Mouse (Mus musculus): ENCODE results near the gene Shisa8. TPM values are rescaled to one million over a fixed set of nuclear protein-coding genes. Genes with fewer than 3 reads are reported as not detected.
A peak's percentile ranks its signal among the peaks of the same experiment; 100 is the strongest.

Shisa8 gene
- polyA plus RNA-seq, 1 experiment from 2014 or later: 0.46 TPM

- Histone ChIP-seq H3K9ac (ENCODE audit: low read length) (peak within 1 kb of the TSS; percentile 49), H3K9me3 (ENCODE audit: control insufficient read depth, low read length) (no peaks in the 10 kb centered on the region), H3K27ac (ENCODE audit: low read depth, low read length) (peak within 1 kb of the TSS; percentile 73; the same call in 1 of the 2 replicates), H3K27me3 (ENCODE audit: control insufficient read depth, insufficient read depth, low read length) (no peaks in the 10 kb centered on the region), H3K4me3 (ENCODE audit: low read depth, low read length) (peak within 1 kb of the TSS; percentile 67), H3K4me1 (ENCODE audit: control insufficient read depth, insufficient read depth, low read length) (peaks cover 2% of the 10 kb centered on the region; the same call in 1 of the 2 replicates), H3K4me2 (ENCODE audit: low read depth) (peak within 1 kb of the TSS; percentile 56), H3K36me3 (ENCODE audit: control insufficient read depth, insufficient read depth, low read length) (no peaks in the 10 kb centered on the region; the same call in 1 of the 2 replicates)
- peak; percentile 98 for ATAC-seq (ENCODE audit: insufficient read depth, low FRiP score, low TSS enrichment)
- DNase-seq (ENCODE audit: low spot score): peak; percentile 94
- under 1% methylated on average over 65 of the region's 65 CpGs for WGBS
Observed at GRCm38 (mm10) chr15:82244115-82244804, 31.6 kb upstream of the Shisa8 start, which contains the start of gene Cenpm. Gene Cenpm, minus strand, starts transcription at chr15:82244748.

GRCm38 (mm10) chr15:82243742-82244114, 31.1 kb upstream of the Shisa8 start:
- Histone ChIP-seq H3K4me3 (ENCODE audit: low read depth, low read length) (peak overlapping the region; percentile 67), H3K27me3 (ENCODE audit: control insufficient read depth, insufficient read depth, low read length) (no peaks in the 10 kb centered on the region), H3K9me3 (ENCODE audit: control insufficient read depth, low read length) (no peaks in the 10 kb centered on the region), H3K27ac (ENCODE audit: low read depth, low read length) (no peak overlapping the region), H3K9ac (ENCODE audit: low read length) (peak overlapping the region; percentile 49), H3K36me3 (ENCODE audit: control insufficient read depth, insufficient read depth, low read length) (no peaks in the 10 kb centered on the region; the same call in 1 of the 2 replicates), H3K4me2 (ENCODE audit: low read depth) (peak overlapping the region; percentile 56), H3K4me1 (ENCODE audit: control insufficient read depth, insufficient read depth, low read length) (peaks cover 2% of the 10 kb centered on the region; the same call in 1 of the 2 replicates)
- 6% methylated on average over 12 of the region's 12 CpGs for WGBS
- no peak for DNase-seq (ENCODE audit: low spot score)
- no peak for ATAC-seq (ENCODE audit: insufficient read depth, low FRiP score, low TSS enrichment)

DNA sequence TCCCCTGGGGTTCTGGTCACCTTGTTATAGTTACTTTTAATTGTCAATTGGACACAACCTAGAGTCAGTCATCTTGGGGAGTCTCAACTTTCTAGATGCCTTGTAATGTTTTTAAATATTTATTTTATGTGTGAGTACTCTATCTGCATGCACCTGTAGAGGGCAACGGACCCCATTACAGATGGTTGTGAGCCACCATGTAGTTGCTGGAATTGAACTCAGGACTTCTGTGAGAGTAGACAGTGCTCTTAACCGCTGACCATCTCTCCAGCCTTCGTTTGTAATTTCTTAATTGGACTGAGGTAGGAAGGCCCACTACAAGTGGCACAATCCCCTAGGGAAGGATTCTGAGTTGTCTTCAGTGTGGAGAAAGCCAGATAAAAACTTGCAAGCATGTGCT, 30.7 kb upstream of the Shisa8 start:
- Histone ChIP-seq H3K9me3 (ENCODE audit: control insufficient read depth, low read length) (no peaks in the 10 kb centered on the region), H3K27me3 (ENCODE audit: control insufficient read depth, insufficient read depth, low read length) (no peaks in the 10 kb centered on the region), H3K27ac (ENCODE audit: low read depth, low read length) (no peak overlapping the region), H3K4me2 (ENCODE audit: low read depth) (peak overlapping the region; percentile 56), H3K4me1 (ENCODE audit: control insufficient read depth, insufficient read depth, low read length) (peaks cover 2% of the 10 kb centered on the region; the same call in 1 of the 2 replicates), H3K9ac (ENCODE audit: low read length) (0 out of 2 replicates have a peak overlapping the region, but pooled peaks have one; percentile 49), H3K4me3 (ENCODE audit: low read depth, low read length) (peak overlapping the region; percentile 67), H3K36me3 (ENCODE audit: control insufficient read depth, insufficient read depth, low read length) (no peaks in the 10 kb centered on the region; the same call in 1 of the 2 replicates)
- WGBS: 80% methylated on average over 3 of the region's 3 CpGs
- ATAC-seq (ENCODE audit: insufficient read depth, low FRiP score, low TSS enrichment): no peak
- DNase-seq (ENCODE audit: low spot score): no peak

DNA sequence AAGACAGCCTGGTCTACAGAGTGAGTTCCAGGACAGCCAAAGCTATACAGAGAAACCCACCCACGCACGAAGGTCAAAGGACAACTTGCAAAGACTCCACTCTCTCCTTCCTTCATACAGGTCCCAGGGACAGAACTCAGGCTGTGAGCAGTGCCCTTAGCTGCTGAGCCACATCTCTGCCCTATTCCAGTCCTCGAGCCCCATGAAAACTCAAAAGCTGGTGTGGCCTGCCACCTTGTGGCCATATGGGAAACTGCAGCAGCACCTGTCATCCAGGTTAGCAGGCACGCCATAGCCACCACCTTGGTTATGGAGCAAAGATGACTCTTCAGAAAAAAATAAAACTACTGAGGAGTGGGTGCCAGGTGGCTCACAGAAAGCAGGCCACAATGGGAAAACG, 23.9 kb upstream of the Shisa8 start:
- Histone ChIP-seq H3K36me3 (ENCODE audit: control insufficient read depth, insufficient read depth, low read length) (no peaks in the 10 kb centered on the region; the same call in 1 of the 2 replicates), H3K9ac (ENCODE audit: low read length) (no peak overlapping the region), H3K4me1 (ENCODE audit: control insufficient read depth, insufficient read depth, low read length) (no peaks in the 10 kb centered on the region), H3K4me2 (ENCODE audit: low read depth) (no peak overlapping the region), H3K4me3 (ENCODE audit: low read depth, low read length) (no peak overlapping the region), H3K9me3 (ENCODE audit: control insufficient read depth, low read length) (no peaks in the 10 kb centered on the region), H3K27me3 (ENCODE audit: control insufficient read depth, insufficient read depth, low read length) (no peaks in the 10 kb centered on the region), H3K27ac (ENCODE audit: low read depth, low read length) (no peak overlapping the region)
- WGBS: 20% methylated on average over 5 of the region's 5 CpGs
- DNase-seq (ENCODE audit: low spot score) (peak; percentile 80), ATAC-seq (ENCODE audit: insufficient read depth, low FRiP score, low TSS enrichment) (0 out of 2 replicates have a peak, but pooled peaks have one; percentile 41)

DNA sequence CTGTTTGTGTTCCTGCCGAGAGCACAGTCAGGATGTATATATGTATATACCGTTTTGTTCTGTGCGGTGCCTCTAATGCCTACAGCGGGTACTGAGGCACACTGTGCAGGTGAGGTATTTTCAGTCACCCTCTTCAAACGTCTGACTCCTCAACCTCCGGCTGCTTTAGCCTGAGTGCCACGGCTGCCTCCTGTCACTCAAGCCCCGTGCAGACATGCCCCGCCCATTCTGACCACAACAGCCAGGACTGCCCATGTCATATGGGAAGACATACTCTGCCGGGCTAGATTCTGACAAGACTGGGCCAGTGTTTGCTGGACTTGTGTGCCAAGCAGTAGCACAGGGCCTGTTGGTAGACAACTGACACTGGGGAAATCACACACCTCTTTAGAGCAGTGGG, 23.0 kb upstream of the Shisa8 start:
- H3K27me3 ChIP-seq (ENCODE audit: control insufficient read depth, insufficient read depth, low read length): no peaks in the 10 kb centered on the region
- ATAC-seq (ENCODE audit: insufficient read depth, low FRiP score, low TSS enrichment) (no peak), DNase-seq (ENCODE audit: low spot score) (no peak)
- H3K9me3 ChIP-seq (ENCODE audit: control insufficient read depth, low read length): no peaks in the 10 kb centered on the region
- no peak overlapping the region for H3K4me2 ChIP-seq (ENCODE audit: low read depth)
- WGBS: 81% methylated on average over 10 of the region's 10 CpGs
- H3K9ac ChIP-seq (ENCODE audit: low read length): no peak overlapping the region
- H3K27ac ChIP-seq (ENCODE audit: low read depth, low read length): no peak overlapping the region
- no peaks in the 10 kb centered on the region; the same call in 1 of the 2 replicates for H3K36me3 ChIP-seq (ENCODE audit: control insufficient read depth, insufficient read depth, low read length)
- H3K4me1 ChIP-seq (ENCODE audit: control insufficient read depth, insufficient read depth, low read length): no peaks in the 10 kb centered on the region
- no peak overlapping the region for H3K4me3 ChIP-seq (ENCODE audit: low read depth, low read length)

GRCm38 (mm10) chr15:82232651-82233050, 20.0 kb upstream of the Shisa8 start:
- Histone ChIP-seq H3K27me3 (ENCODE audit: control insufficient read depth, insufficient read depth, low read length) (no peaks in the 10 kb centered on the region), H3K9ac (ENCODE audit: low read length) (no peak overlapping the region), H3K4me3 (ENCODE audit: low read depth, low read length) (no peak overlapping the region), H3K4me1 (ENCODE audit: control insufficient read depth, insufficient read depth, low read length) (no peaks in the 10 kb centered on the region), H3K36me3 (ENCODE audit: control insufficient read depth, insufficient read depth, low read length) (no peaks in the 10 kb centered on the region), H3K27ac (ENCODE audit: low read depth, low read length) (no peak overlapping the region), H3K9me3 (ENCODE audit: control insufficient read depth, low read length) (no peaks in the 10 kb centered on the region), H3K4me2 (ENCODE audit: low read depth) (no peak overlapping the region)
- ATAC-seq (ENCODE audit: insufficient read depth, low FRiP score, low TSS enrichment) (no peak), DNase-seq (ENCODE audit: low spot score) (no peak)
- 73% methylated on average over 4 of the region's 4 CpGs for WGBS

DNA sequence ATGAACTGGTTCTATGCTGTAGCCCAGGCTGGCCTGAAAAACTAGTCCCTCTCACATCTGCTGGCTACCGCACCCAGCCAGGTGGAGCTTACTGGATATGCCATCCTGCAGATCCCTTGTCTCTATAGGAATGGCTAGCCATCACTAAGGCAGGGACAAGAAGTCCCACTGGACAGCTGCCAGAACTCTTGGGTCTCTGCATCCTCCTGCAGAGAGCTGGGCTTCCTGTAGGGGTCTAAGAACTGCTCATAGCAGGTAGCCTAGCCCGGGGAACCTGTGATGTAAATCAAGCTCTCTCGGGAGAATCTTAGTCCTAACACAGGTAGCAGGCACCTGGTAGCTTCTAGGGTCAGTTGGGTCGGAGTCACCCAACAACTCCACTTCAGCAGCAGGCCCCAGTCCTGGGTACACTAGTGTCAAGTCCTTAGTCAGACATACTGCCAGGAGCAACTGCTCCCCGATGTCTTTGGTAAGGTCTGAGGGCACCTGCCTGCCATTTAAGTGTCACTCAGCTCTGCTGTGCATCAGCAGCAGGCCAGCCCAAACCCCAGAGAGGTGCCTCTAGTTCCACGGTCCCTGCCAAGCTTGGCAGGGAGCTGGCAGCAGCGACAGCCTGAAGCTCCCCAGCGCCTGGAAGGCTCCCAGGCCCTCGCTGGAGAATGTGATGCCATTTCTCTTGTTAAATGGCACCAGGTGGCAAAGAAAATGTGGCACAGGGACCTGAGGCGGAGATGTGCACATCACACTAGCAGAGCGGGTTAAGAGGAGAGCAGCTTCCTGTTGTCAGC, 19.2 kb upstream of the Shisa8 start:
- Histone ChIP-seq H3K4me1 (ENCODE audit: control insufficient read depth, insufficient read depth, low read length) (no peaks in the 10 kb centered on the region), H3K36me3 (ENCODE audit: control insufficient read depth, insufficient read depth, low read length) (no peaks in the 10 kb centered on the region), H3K27ac (ENCODE audit: low read depth, low read length) (no peak overlapping the region), H3K4me3 (ENCODE audit: low read depth, low read length) (no peak overlapping the region), H3K4me2 (ENCODE audit: low read depth) (no peak overlapping the region), H3K27me3 (ENCODE audit: control insufficient read depth, insufficient read depth, low read length) (no peaks in the 10 kb centered on the region), H3K9me3 (ENCODE audit: control insufficient read depth, low read length) (no peaks in the 10 kb centered on the region), H3K9ac (ENCODE audit: low read length) (no peak overlapping the region)
- ATAC-seq (ENCODE audit: insufficient read depth, low FRiP score, low TSS enrichment) (no peak), DNase-seq (ENCODE audit: low spot score) (no peak)
- 73% methylated on average over 11 of the region's 11 CpGs for WGBS

DNA sequence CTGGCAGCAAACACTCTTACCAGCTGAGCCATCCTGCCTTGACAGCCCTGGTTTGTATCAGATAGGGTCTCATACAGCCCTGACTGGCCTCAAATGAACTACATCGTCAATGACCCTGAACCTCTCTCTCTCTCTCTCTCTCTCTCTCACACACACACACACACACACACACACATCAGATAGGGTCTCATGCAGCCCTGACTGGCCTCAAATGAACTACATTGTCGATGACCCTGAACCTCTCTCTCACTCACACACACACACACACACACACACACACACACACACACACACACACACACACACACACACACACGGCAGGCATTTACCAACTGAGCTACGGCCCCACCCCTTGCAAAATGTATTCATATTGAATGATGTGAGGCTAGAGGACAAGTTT, 18.5 kb upstream of the Shisa8 start:
- Histone ChIP-seq H3K36me3 (ENCODE audit: control insufficient read depth, insufficient read depth, low read length) (no peaks in the 10 kb centered on the region), H3K27me3 (ENCODE audit: control insufficient read depth, insufficient read depth, low read length) (no peaks in the 10 kb centered on the region), H3K4me3 (ENCODE audit: low read depth, low read length) (no peak overlapping the region), H3K9ac (ENCODE audit: low read length) (no peak overlapping the region), H3K9me3 (ENCODE audit: control insufficient read depth, low read length) (no peaks in the 10 kb centered on the region), H3K4me2 (ENCODE audit: low read depth) (no peak overlapping the region), H3K4me1 (ENCODE audit: control insufficient read depth, insufficient read depth, low read length) (no peaks in the 10 kb centered on the region), H3K27ac (ENCODE audit: low read depth, low read length) (no peak overlapping the region)
- 85% methylated on average over 4 of the region's 4 CpGs for WGBS
- ATAC-seq (ENCODE audit: insufficient read depth, low FRiP score, low TSS enrichment) (no peak), DNase-seq (ENCODE audit: low spot score) (no peak)

All from neural tube, embryonic 11.5 days (tissue).